Mouse (Mus musculus): ENCODE measurements around the gene Msantd3. TPM values are rescaled to one million over a fixed set of nuclear protein-coding genes. Genes with fewer than 3 reads are reported as not detected.
A peak's percentile ranks its signal among the peaks of the same experiment; 100 is the strongest.

Msantd3 gene
- polyA plus RNA-seq, 1 experiment from 2014 or later, result 29.3 TPM

- Histone ChIP-seq H3K4me2 (peak overlapping the region; percentile 82), H3K36me3 (no peaks in the 10 kb centered on the region), H3K4me1 (replicated peaks) (peaks cover 30% of the 10 kb centered on the region), H3K9me3 (no peaks in the 10 kb centered on the region), H3K9ac (peak overlapping the region; percentile 90), H3K27ac (replicated peaks) (peak overlapping the region; percentile 97), H3K27me3 (no peaks in the 10 kb centered on the region), H3K4me3 (peak overlapping the region; percentile 89)
- peak; percentile 33 for ATAC-seq (ENCODE audit: low FRiP score, low read depth)
- WGBS, result under 1% methylated on average over 12 of the region's 12 CpGs
Observed at GRCm38 (mm10) chr4:48586099-48586821, 46.5 kb downstream of the Msantd3 start.

- Histone ChIP-seq H3K4me1 (replicated peaks) (peaks cover 30% of the 10 kb centered on the region), H3K9me3 (no peaks in the 10 kb centered on the region), H3K27ac (replicated peaks) (no peak overlapping the region), H3K9ac (no peak overlapping the region), H3K27me3 (no peaks in the 10 kb centered on the region), H3K4me2 (no peak overlapping the region), H3K4me3 (no peak overlapping the region), H3K36me3 (no peaks in the 10 kb centered on the region)
- no peak for ATAC-seq (ENCODE audit: low FRiP score, low read depth)
- WGBS, result 94% methylated on average over 2 of the region's 2 CpGs
Observed at GRCm38 (mm10) chr4:48587526-48587925, 47.8 kb downstream of the Msantd3 start.

- H3K27me3 ChIP-seq, result no peaks in the 10 kb centered on the region
- H3K9ac ChIP-seq, result no peak overlapping the region
- WGBS, result 73% methylated on average over 9 of the region's 9 CpGs
- peaks cover 27% of the 10 kb centered on the region for H3K4me1 ChIP-seq (replicated peaks)
- H3K36me3 ChIP-seq, result no peaks in the 10 kb centered on the region
- ATAC-seq (ENCODE audit: low FRiP score, low read depth), result no peak
- no peak overlapping the region for H3K27ac ChIP-seq (replicated peaks)
- H3K9me3 ChIP-seq, result no peaks in the 10 kb centered on the region
- H3K4me3 ChIP-seq, result no peak overlapping the region
- H3K4me2 ChIP-seq, result no peak overlapping the region; the same call in 1 of the 2 replicates
Observed at GRCm38 (mm10) chr4:48588576-48588975, 48.8 kb downstream of the Msantd3 start.

GRCm38 (mm10) chr4:48590862-48591261, 51.1 kb downstream of the Msantd3 start:
- Histone ChIP-seq H3K36me3 (no peaks in the 10 kb centered on the region), H3K27me3 (no peaks in the 10 kb centered on the region), H3K4me1 (replicated peaks) (peaks cover 24% of the 10 kb centered on the region), H3K4me3 (no peak overlapping the region), H3K9ac (no peak overlapping the region), H3K9me3 (no peaks in the 10 kb centered on the region), H3K27ac (replicated peaks) (no peak overlapping the region), H3K4me2 (no peak overlapping the region)
- WGBS, result 91% methylated on average over 7 of the region's 7 CpGs
- no peak for ATAC-seq (ENCODE audit: low FRiP score, low read depth)

- Histone ChIP-seq H3K36me3 (no peaks in the 10 kb centered on the region), H3K4me1 (replicated peaks) (peaks cover 22% of the 10 kb centered on the region), H3K4me3 (no peak overlapping the region), H3K9ac (no peak overlapping the region), H3K9me3 (no peaks in the 10 kb centered on the region), H3K27ac (replicated peaks) (no peak overlapping the region), H3K27me3 (no peaks in the 10 kb centered on the region), H3K4me2 (no peak overlapping the region)
- no peak for ATAC-seq (ENCODE audit: low FRiP score, low read depth)
- 78% methylated on average over 3 of the region's 3 CpGs for WGBS
Observed at GRCm38 (mm10) chr4:48591390-48591789, 51.7 kb downstream of the Msantd3 start.

GRCm38 (mm10) chr4:48592328-48592727, 52.6 kb downstream of the Msantd3 start:
- Histone ChIP-seq H3K4me3 (no peak overlapping the region), H3K4me2 (no peak overlapping the region), H3K9ac (no peak overlapping the region), H3K27ac (replicated peaks) (no peak overlapping the region), H3K27me3 (no peaks in the 10 kb centered on the region), H3K9me3 (no peaks in the 10 kb centered on the region), H3K36me3 (no peaks in the 10 kb centered on the region), H3K4me1 (replicated peaks) (peaks cover 14% of the 10 kb centered on the region; the same call in 1 of the 2 replicates)
- 75% methylated on average over 5 of the region's 5 CpGs for WGBS
- ATAC-seq (ENCODE audit: low FRiP score, low read depth), result no peak

GRCm38 (mm10) chr4:48592844-48593243, 53.1 kb downstream of the Msantd3 start:
- no peak overlapping the region for H3K27ac ChIP-seq (replicated peaks)
- H3K4me1 ChIP-seq (replicated peaks), result peaks cover 16% of the 10 kb centered on the region; the same call in 1 of the 2 replicates
- no peaks in the 10 kb centered on the region for H3K36me3 ChIP-seq
- 91% methylated on average over 7 of the region's 7 CpGs for WGBS
- ATAC-seq (ENCODE audit: low FRiP score, low read depth), result no peak
- no peak overlapping the region for H3K4me3 ChIP-seq
- H3K9ac ChIP-seq, result no peak overlapping the region
- no peak overlapping the region for H3K4me2 ChIP-seq
- H3K27me3 ChIP-seq, result no peaks in the 10 kb centered on the region
- no peaks in the 10 kb centered on the region for H3K9me3 ChIP-seq

- Histone ChIP-seq H3K9me3 (no peaks in the 10 kb centered on the region), H3K9ac (no peak overlapping the region), H3K27ac (replicated peaks) (no peak overlapping the region), H3K4me3 (no peak overlapping the region), H3K4me1 (replicated peaks) (peaks cover 15% of the 10 kb centered on the region; the same call in 1 of the 2 replicates), H3K4me2 (no peak overlapping the region), H3K27me3 (no peaks in the 10 kb centered on the region), H3K36me3 (no peaks in the 10 kb centered on the region)
- no peak for ATAC-seq (ENCODE audit: low FRiP score, low read depth)
- WGBS, result 88% methylated on average over 7 of the region's 7 CpGs
Observed at GRCm38 (mm10) chr4:48596111-48596510, 56.4 kb downstream of the Msantd3 start.

- Histone ChIP-seq H3K9ac (no peak overlapping the region), H3K4me3 (no peak overlapping the region), H3K4me2 (no peak overlapping the region), H3K27me3 (no peaks in the 10 kb centered on the region), H3K27ac (replicated peaks) (no peak overlapping the region), H3K9me3 (no peaks in the 10 kb centered on the region), H3K36me3 (0 out of 2 replicates have a peak, but pooled peaks cover 7% of the 10 kb centered on the region), H3K4me1 (replicated peaks) (0 out of 2 replicates have a peak, but pooled peaks cover 5% of the 10 kb centered on the region)
- ATAC-seq (ENCODE audit: low FRiP score, low read depth), result no peak
- 65% methylated on average over 3 of the region's 3 CpGs for WGBS
Observed at GRCm38 (mm10) chr4:48605650-48606049, 65.9 kb downstream of the Msantd3 start.

GRCm38 (mm10) chr4:48609485-48609884, 69.8 kb downstream of the Msantd3 start:
- no peak overlapping the region for H3K9ac ChIP-seq
- H3K36me3 ChIP-seq, result peaks cover 14% of the 10 kb centered on the region; the same call in 1 of the 2 replicates
- no peak overlapping the region for H3K4me3 ChIP-seq
- no peak overlapping the region for H3K27ac ChIP-seq (replicated peaks)
- H3K9me3 ChIP-seq, result no peaks in the 10 kb centered on the region
- 93% methylated on average over 9 of the region's 9 CpGs for WGBS
- no peak overlapping the region for H3K4me2 ChIP-seq
- ATAC-seq (ENCODE audit: low FRiP score, low read depth), result no peak
- H3K4me1 ChIP-seq (replicated peaks), result 0 out of 2 replicates have a peak, but pooled peaks cover 3% of the 10 kb centered on the region
- no peaks in the 10 kb centered on the region for H3K27me3 ChIP-seq

GRCm38 (mm10) chr4:48610251-48610650, 70.5 kb downstream of the Msantd3 start:
- no peaks in the 10 kb centered on the region for H3K27me3 ChIP-seq
- H3K36me3 ChIP-seq, result peaks cover 18% of the 10 kb centered on the region; the same call in 1 of the 2 replicates
- no peak overlapping the region for H3K4me2 ChIP-seq
- H3K4me1 ChIP-seq (replicated peaks), result 0 out of 2 replicates have a peak, but pooled peaks cover 3% of the 10 kb centered on the region
- H3K27ac ChIP-seq (replicated peaks), result no peak overlapping the region
- H3K4me3 ChIP-seq, result no peak overlapping the region
- no peak for ATAC-seq (ENCODE audit: low FRiP score, low read depth)
- H3K9ac ChIP-seq, result no peak overlapping the region
- WGBS, result 84% methylated on average over 6 of the region's 6 CpGs
- no peaks in the 10 kb centered on the region for H3K9me3 ChIP-seq

Data from hindbrain, embryonic 15.5 days (tissue).